Mouse (Mus musculus) MEL (cell line): ENCODE data around the gene 1700092M07Rik. TPM values are rescaled to one million over a fixed set of nuclear protein-coding genes. Genes with fewer than 3 reads are reported as not detected.

Experiments used
- DNase-seq: peaks from one replicate; pipeline ENCODE4 v3.0.0; 2011; ENCODE audit warnings: low read depth, low spot score
- H3K27ac ChIP-seq: 2 replicates; pipeline ENCODE4 v1.5.1; 2012; ENCODE audit warnings: low read depth, mild to moderate bottlenecking, control low read depth, low read length, moderate library complexity; ENCODE audit not compliant: control insufficient read depth
- H3K27me3 ChIP-seq, 2 experiments: fragments of 150-350 bp in 1 of 2; sonication (generic) in 1 of 2; 2 replicates each; pipeline ENCODE4 v1.6.1; 2012; ENCODE audit warnings: low read length in 2 of 2, mild to moderate bottlenecking in 2 of 2, improper control_type of control experiment in 1 of 2, moderate library complexity in 1 of 2; ENCODE audit not compliant: insufficient read depth in 2 of 2, control insufficient read depth in 1 of 2
- H3K36me3 ChIP-seq, 2 experiments: 2 replicates each; pipeline ENCODE4 v1.6.1; 2012 to 2014; ENCODE audit warnings: low read length in 2 of 2, improper control_type of control experiment in 1 of 2, inconsistent platforms in 1 of 2, mild to moderate bottlenecking in 1 of 2; ENCODE audit not compliant: insufficient read depth in 2 of 2, control insufficient read depth in 1 of 2
- H3K4me1 ChIP-seq, 2 experiments: fragments of 150-350 bp in 1 of 2; sonication (generic) in 1 of 2; 2 replicates each; pipeline ENCODE4 v1.6.1; 2012; ENCODE audit warnings: low read length in 2 of 2, improper control_type of control experiment in 1 of 2, mild to moderate bottlenecking in 1 of 2; ENCODE audit not compliant: insufficient read depth in 2 of 2, control insufficient read depth in 1 of 2
- H3K4me3 ChIP-seq, 2 experiments: fragments of 150-350 bp in 1 of 2; sonication (generic) in 1 of 2; 2 replicates each; pipeline ENCODE4 v1.5.1; 2012; ENCODE audit warnings: low read depth in 2 of 2, low read length in 2 of 2, mild to moderate bottlenecking in 2 of 2, moderate library complexity in 2 of 2, control low read depth in 1 of 2, improper control_type of control experiment in 1 of 2; ENCODE audit not compliant: control insufficient read depth in 1 of 2, insufficient read depth in 1 of 2
- H3K79me2 ChIP-seq: 2 replicates; pipeline ENCODE4 v1.6.1; 2012; ENCODE audit warnings: mild to moderate bottlenecking, low read length, moderate library complexity; ENCODE audit not compliant: control insufficient read depth, poor library complexity, insufficient read depth
- H3K9ac ChIP-seq: 2 replicates; pipeline ENCODE4 v1.6.1; 2012; ENCODE audit warnings: low read depth, mild to moderate bottlenecking, control low read depth, low read length, moderate library complexity; ENCODE audit not compliant: control insufficient read depth, poor library complexity, severe bottlenecking
- H3K9me3 ChIP-seq: fragments of 150-350 bp; sonication (generic); replicated peaks from 2 replicates; pipeline ENCODE4 v1.6.1; 2012; ENCODE audit warnings: mild to moderate bottlenecking, low read length, improper control_type of control experiment, moderate library complexity; ENCODE audit not compliant: insufficient read depth
- CHD1 ChIP-seq: IDR thresholded peaks from 2 replicates; pipeline ENCODE4 v1.6.1; 2012; ENCODE audit warnings: low read depth, mild to moderate bottlenecking, inconsistent platforms, low read length, improper control_type of control experiment
- CTCF ChIP-seq, 3 experiments: IDR thresholded peaks in 2 of 3; conservative IDR thresholded peaks in 1 of 3; 2 replicates each; pipeline ENCODE4 v1.5.1; 2011 to 2012; ENCODE audit warnings: low read length in 3 of 3, low read depth in 2 of 3, mild to moderate bottlenecking in 2 of 3, improper control_type of control experiment in 1 of 3, inconsistent platforms in 1 of 3, mixed read lengths in 1 of 3, moderate library complexity in 1 of 3; ENCODE audit not compliant: control insufficient read depth in 1 of 3, insufficient read depth in 1 of 3, poor library complexity in 1 of 3, severe bottlenecking in 1 of 3
- ELF1 ChIP-seq: IDR thresholded peaks from 2 replicates; pipeline ENCODE4 v1.6.1; 2014; ENCODE audit warnings: low read depth, mild to moderate bottlenecking, inconsistent platforms, low read length, improper control_type of control experiment, moderate library complexity
- EP300 ChIP-seq, 2 experiments: IDR thresholded peaks; 2 replicates each; pipeline ENCODE4 v1.6.1; 2011; ENCODE audit warnings: improper control_type of control experiment in 2 of 2, low read length in 2 of 2, low read depth in 1 of 2, mild to moderate bottlenecking in 1 of 2
- ETS1 ChIP-seq: IDR thresholded peaks from 2 replicates; pipeline ENCODE4 v1.6.1; 2012; ENCODE audit warnings: low read depth, mild to moderate bottlenecking, inconsistent platforms, low read length, improper control_type of control experiment, moderate library complexity
- GABPA ChIP-seq: IDR thresholded peaks from 2 replicates; pipeline ENCODE4 v1.6.1; 2012; ENCODE audit warnings: low read depth, mild to moderate bottlenecking, inconsistent platforms, low read length, improper control_type of control experiment, moderate library complexity
- KAT2A ChIP-seq: conservative IDR thresholded peaks from 2 replicates; pipeline ENCODE4 v1.6.1; 2012; ENCODE audit warnings: low read depth, low read length, improper control_type of control experiment, inconsistent platforms
- MAFK ChIP-seq: IDR thresholded peaks from 2 replicates; pipeline ENCODE4 v1.6.1; 2011; ENCODE audit warnings: low read depth, mild to moderate bottlenecking, low read length, improper control_type of control experiment, borderline replicate concordance
- MAX ChIP-seq: IDR thresholded peaks from 2 replicates; pipeline ENCODE4 v1.6.1; 2011; ENCODE audit warnings: low read length, improper control_type of control experiment
- MAZ ChIP-seq: IDR thresholded peaks from 2 replicates; pipeline ENCODE4 v1.6.1; 2012; ENCODE audit warnings: low read depth, mild to moderate bottlenecking, inconsistent platforms, low read length, improper control_type of control experiment
- MEF2A ChIP-seq: IDR thresholded peaks from 2 replicates; pipeline ENCODE4 v1.6.1; 2014; ENCODE audit warnings: low read depth, mild to moderate bottlenecking, inconsistent platforms, low read length, improper control_type of control experiment; ENCODE audit not compliant: poor library complexity, insufficient replicate concordance, severe bottlenecking; ENCODE audit errors: extremely low read depth
- NELFE ChIP-seq: IDR thresholded peaks from 2 replicates; pipeline ENCODE4 v1.6.1; 2011; ENCODE audit warnings: low read depth, low read length, improper control_type of control experiment
- POLR2A ChIP-seq, 2 experiments: IDR thresholded peaks; 2 replicates each; pipeline ENCODE4 v1.6.1; 2011 to 2012; ENCODE audit warnings: low read length in 2 of 2, mild to moderate bottlenecking in 2 of 2, control low read depth in 1 of 2, improper control_type of control experiment in 1 of 2, low read depth in 1 of 2, moderate library complexity in 1 of 2; ENCODE audit not compliant: control insufficient read depth in 1 of 2, insufficient read depth in 1 of 2, poor library complexity in 1 of 2
- POLR2AphosphoS2 ChIP-seq: IDR thresholded peaks from 2 replicates; pipeline ENCODE4 v1.6.1; 2011; ENCODE audit warnings: low read length, improper control_type of control experiment
- POLR2AphosphoS5 ChIP-seq: IDR thresholded peaks from 2 replicates; pipeline ENCODE4 v1.6.1; 2012; ENCODE audit warnings: low read depth, borderline replicate concordance, mild to moderate bottlenecking, inconsistent platforms, low read length, moderate library complexity, mixed read lengths
- RAD21 ChIP-seq: IDR thresholded peaks from 2 replicates; pipeline ENCODE4 v1.6.1; 2011; ENCODE audit warnings: mild to moderate bottlenecking, low read depth, low read length, improper control_type of control experiment
- RCOR1 ChIP-seq: IDR thresholded peaks from 2 replicates; pipeline ENCODE4 v1.6.1; 2012; ENCODE audit warnings: low read depth, mild to moderate bottlenecking, inconsistent platforms, low read length, improper control_type of control experiment
- SIN3A ChIP-seq: IDR thresholded peaks from 2 replicates; pipeline ENCODE4 v1.6.1; 2012; ENCODE audit warnings: low read length, improper control_type of control experiment, inconsistent platforms
- TAL1 ChIP-seq: IDR thresholded peaks from 2 replicates; pipeline ENCODE4 v1.6.1; 2012; ENCODE audit warnings: mild to moderate bottlenecking, inconsistent platforms, low read length, moderate library complexity, mixed read lengths
- TBP ChIP-seq: IDR thresholded peaks from 2 replicates; pipeline ENCODE4 v1.8.0; 2011; ENCODE audit warnings: low read depth, low read length, improper control_type of control experiment
- USF1 ChIP-seq: IDR thresholded peaks from 2 replicates; pipeline ENCODE4 v1.6.1; 2014; ENCODE audit warnings: low read depth, mild to moderate bottlenecking, inconsistent platforms, low read length, improper control_type of control experiment, moderate library complexity
- USF2 ChIP-seq, 2 experiments: IDR thresholded peaks; 2 replicates each; pipeline ENCODE4 v1.6.1; 2011 to 2012; ENCODE audit warnings: improper control_type of control experiment in 2 of 2, low read length in 2 of 2, borderline replicate concordance in 1 of 2, inconsistent platforms in 1 of 2, low read depth in 1 of 2, mild to moderate bottlenecking in 1 of 2; ENCODE audit not compliant: insufficient read depth in 1 of 2
- ZKSCAN1 ChIP-seq: IDR thresholded peaks from 2 replicates; pipeline ENCODE4 v1.6.1; 2012; ENCODE audit warnings: low read depth, mild to moderate bottlenecking, inconsistent platforms, low read length, improper control_type of control experiment, moderate library complexity
- ZNF384 ChIP-seq: IDR thresholded peaks from 2 replicates; pipeline ENCODE4 v1.6.1; 2012; ENCODE audit warnings: low read depth, mild to moderate bottlenecking, inconsistent platforms, low read length, improper control_type of control experiment
- polyA plus RNA-seq, 2 experiments: library from polyadenylated mRNA; stranded (reverse) in 1 of 2; unstranded in 1 of 2; fragments of >175 nt in 1 of 2; fragments of >200 nt in 1 of 2; gene quantifications; 2 replicates each; pipeline versions ENCODE4 v1.2.1 to v1.2.4; 2012; ENCODE audit warnings: low replicate concordance in 2 of 2, low read depth in 1 of 2; ENCODE audit not compliant: insufficient read length in 2 of 2, insufficient read depth in 1 of 2, missing spikeins in 1 of 2
- total RNA-seq: library from RNA; depleted of rRNA; stranded (reverse); fragments of 300-350 nt; gene quantifications from 2 replicates; pipeline ENCODE4 v1.2.3, GENCODE M21; 2012

The 1700092M07Rik gene
- total and polyA plus RNA-seq, 3 experiments = 3.3 to 4.3 TPM; not detected in 1

- TF ChIP-seq MAZ = no peak
- no peak for TF ChIP-seq ZKSCAN1
- TF ChIP-seq POLR2A (IDR thresholded peaks at IDR 0.05; ENCODE audit: control insufficient read depth in 1 of 2, insufficient read depth in 1 of 2, low read depth in 1 of 2, low read length in 2 of 2, poor library complexity in 1 of 2) = no peak
- no peak for TF ChIP-seq KAT2A
- no peak for TF ChIP-seq USF2 (IDR thresholded peaks at IDR 0.05; ENCODE audit: borderline replicate concordance in 1 of 2, insufficient read depth in 1 of 2, low read depth in 1 of 2, low read length in 2 of 2)
Measured at GRCm38 (mm10) chr19:8715868-8716766, 24.4 kb upstream of the 1700092M07Rik start (continued).

GRCm38 (mm10) chr19:8716767-8717475 lies 23.6 kb upstream of the 1700092M07Rik start:
- Histone ChIP-seq H3K9me3 (no peaks in the 10 kb centered on the region), H3K79me2 (peaks cover 19% of the 10 kb centered on the region), H3K27ac (no peak overlapping the region), H3K27me3 (no peaks in the 10 kb centered on the region), H3K9ac (no peak overlapping the region), H3K4me1 (peaks cover 3 to 27% of the 10 kb centered on the region in 2 experiments; a peak in 3 of 4 replicates), H3K36me3 (peaks cover 4 to 16% of the 10 kb centered on the region in 2 experiments; a peak in 3 of 4 replicates), H3K4me3 (no peak overlapping the region)
- TF ChIP-seq GABPA (no peak), ZNF384 (peak; percentile 56; the same call in 1 of the 2 replicates), MAFK (no peak), EP300 (IDR thresholded peaks at IDR 0.05; ENCODE audit: low read depth in 1 of 2, low read length in 2 of 2) (no peak), NELFE (no peak), POLR2AphosphoS5 (no peak), USF1 (peak; percentile 44), RAD21 (no peak), RCOR1 (no peak), MEF2A (no peak), TBP (0 out of 2 replicates have a peak, but pooled peaks have one; percentile 9), MAX (no peak), KAT2A (no peak), CTCF (IDR thresholded peaks at IDR 0.05 in 2 of 3, conservative IDR thresholded peaks at IDR 0.05 in 1 of 3; ENCODE audit: control insufficient read depth in 1 of 3, insufficient read depth in 1 of 3, low read depth in 2 of 3, low read length in 3 of 3, poor library complexity in 1 of 3, severe bottlenecking in 1 of 3) (no peak), ZKSCAN1 (no peak), CHD1 (no peak), ELF1 (no peak), MAZ (no peak), ETS1 (no peak), SIN3A (no peak), TAL1 (no peak), POLR2AphosphoS2 (no peak)
- DNase-seq = no peak
